Mouse (Mus musculus) G1E (cell line): ENCODE data around the gene Cep170b. TPM values are rescaled to one million over a fixed set of nuclear protein-coding genes. Genes with fewer than 3 reads are reported as not detected.

Experiments
- ATAC-seq: 2 replicates; pipeline ENCODE4 v1.8.0; 2016; ENCODE audit warnings: mild to moderate bottlenecking; ENCODE audit not compliant: insufficient number of reproducible peaks, poor library complexity, low FRiP score, severe bottlenecking; ENCODE audit errors: extremely low read depth
- DNase-seq: peaks from one replicate; pipeline ENCODE4 v3.0.0; 2012; ENCODE audit warnings: low spot score
- H3K27me3 ChIP-seq: 2 replicates; pipeline ENCODE4 v1.6.1; 2012; ENCODE audit warnings: mild to moderate bottlenecking, low read length, inconsistent platforms; ENCODE audit not compliant: insufficient read depth
- H3K36me3 ChIP-seq: replicated peaks from 2 replicates; pipeline ENCODE3; 2012; ENCODE audit warnings: mild to moderate bottlenecking, inconsistent platforms
- H3K4me1 ChIP-seq: 2 replicates; pipeline ENCODE4 v1.6.1; 2012; ENCODE audit warnings: low read depth, low read length, inconsistent platforms, mixed read lengths; ENCODE audit not compliant: insufficient read depth
- H3K4me3 ChIP-seq: 2 replicates; pipeline ENCODE4 v1.5.1; 2012; ENCODE audit warnings: low read depth, mild to moderate bottlenecking, inconsistent platforms, low read length, moderate library complexity, mixed read lengths
- H3K9me3 ChIP-seq: replicated peaks from 2 replicates; pipeline ENCODE4 v1.6.1; 2012; ENCODE audit warnings: inconsistent platforms
- CTCF ChIP-seq: IDR thresholded peaks from 2 replicates; pipeline ENCODE4 v1.5.1; 2012; ENCODE audit warnings: low read depth, low read length, inconsistent platforms, mixed read lengths
- GATA1 ChIP-seq: IDR thresholded peaks from 2 replicates; pipeline ENCODE4 v1.6.1; 2012; ENCODE audit warnings: borderline replicate concordance, low read length, inconsistent platforms, mixed read lengths
- GATA2 ChIP-seq: IDR thresholded peaks from 2 replicates; pipeline ENCODE4 v1.6.1; 2012; ENCODE audit warnings: low read depth, low read length, inconsistent platforms, borderline replicate concordance
- POLR2AphosphoS5 ChIP-seq: IDR thresholded peaks from 2 replicates; pipeline ENCODE4 v1.6.1; 2012; ENCODE audit warnings: low read depth, low read length, inconsistent platforms; ENCODE audit not compliant: insufficient replicate concordance
- TAL1 ChIP-seq: conservative IDR thresholded peaks from 2 replicates; pipeline ENCODE4 v1.6.1; 2012; ENCODE audit warnings: low read depth, low read length, inconsistent platforms, mixed read lengths
- polyA plus RNA-seq: library from polyadenylated mRNA; stranded (reverse); fragments of >175 nt; gene quantifications from 2 replicates; pipeline ENCODE4 v1.2.3, GENCODE M21; 2012
- total RNA-seq, 2 experiments: library from RNA; stranded (forward) in 1 of 2; stranded (reverse) in 1 of 2; fragments of 200-1000 nt in 1 of 2; fragments of >200 nt in 1 of 2; fragmentation: Nextera tagmentation in 1 of 2; gene quantifications; 2 replicates each; pipeline ENCODE4 v1.2.3; 2014 to 2017

The Cep170b gene
- total and polyA plus RNA-seq, 3 experiments, result 0.87 TPM; not detected in 2

- DNase-seq, result no peak
- Histone ChIP-seq H3K4me3 (no peak overlapping the region), H3K36me3 (no peaks in the 10 kb centered on the region), H3K27me3 (peaks cover 20% of the 10 kb centered on the region; the same call in 1 of the 2 replicates), H3K9me3 (no peaks in the 10 kb centered on the region), H3K4me1 (no peaks in the 10 kb centered on the region)
- TF ChIP-seq GATA2, result no peak
- no peak for TF ChIP-seq GATA1
- no peak for TF ChIP-seq CTCF
- no peak for ATAC-seq
These were observed 15.8 kb downstream of the Cep170b start for GRCm38 (mm10) chr12:112735896-112736635.

DNA sequence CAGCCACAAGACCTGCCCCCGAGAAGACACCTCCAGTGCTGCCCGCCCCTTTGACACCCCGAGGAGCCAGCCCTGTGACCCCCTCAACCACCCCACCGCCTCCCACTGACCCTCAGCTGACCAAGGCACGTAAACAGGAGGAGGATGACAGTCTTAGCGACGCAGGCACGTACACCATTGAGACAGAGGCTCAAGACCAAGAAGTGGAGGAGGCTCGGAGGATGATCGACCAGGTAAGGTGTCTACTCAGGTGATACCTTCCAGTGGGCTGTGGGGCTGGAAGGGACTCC lies 16.3 kb downstream of the Cep170b start:
- DNase-seq, result no peak
- Histone ChIP-seq H3K27me3 (peaks cover 20% of the 10 kb centered on the region; the same call in 1 of the 2 replicates), H3K9me3 (no peaks in the 10 kb centered on the region), H3K4me1 (no peaks in the 10 kb centered on the region), H3K36me3 (no peaks in the 10 kb centered on the region), H3K4me3 (no peak overlapping the region)
- TF ChIP-seq CTCF (no peak), GATA2 (no peak), GATA1 (no peak), POLR2AphosphoS5 (no peak), TAL1 (no peak)
- no peak for ATAC-seq

GRCm38 (mm10) chr12:112737081-112737480 lies 16.8 kb downstream of the Cep170b start:
- no peak for ATAC-seq
- H3K27me3 ChIP-seq, result peaks cover 21% of the 10 kb centered on the region
- H3K9me3 ChIP-seq, result no peaks in the 10 kb centered on the region
- TF ChIP-seq TAL1 (no peak), GATA2 (no peak), GATA1 (no peak), CTCF (no peak), POLR2AphosphoS5 (no peak)
- H3K36me3 ChIP-seq, result no peaks in the 10 kb centered on the region
- no peak for DNase-seq
- no peak overlapping the region for H3K4me3 ChIP-seq
- no peaks in the 10 kb centered on the region for H3K4me1 ChIP-seq

GRCm38 (mm10) chr12:112737761-112738160 lies 17.5 kb downstream of the Cep170b start:
- H3K27me3 ChIP-seq, result peaks cover 23% of the 10 kb centered on the region
- H3K9me3 ChIP-seq, result no peaks in the 10 kb centered on the region
- H3K36me3 ChIP-seq, result no peaks in the 10 kb centered on the region
- H3K4me1 ChIP-seq, result no peaks in the 10 kb centered on the region
- no peak for TF ChIP-seq GATA1
- no peak for TF ChIP-seq CTCF
- TF ChIP-seq GATA2, result no peak
- no peak for TF ChIP-seq TAL1
- no peak for TF ChIP-seq POLR2AphosphoS5
- no peak for DNase-seq
- no peak overlapping the region for H3K4me3 ChIP-seq
- no peak for ATAC-seq

GRCm38 (mm10) chr12:112738281-112739022 lies 18.2 kb downstream of the Cep170b start:
- Histone ChIP-seq H3K4me1 (peaks cover 3% of the 10 kb centered on the region; the same call in 1 of the 2 replicates), H3K36me3 (no peaks in the 10 kb centered on the region), H3K4me3 (no peak overlapping the region), H3K27me3 (peaks cover 28% of the 10 kb centered on the region), H3K9me3 (no peaks in the 10 kb centered on the region)
- TF ChIP-seq TAL1 (no peak), GATA1 (no peak), GATA2 (no peak), POLR2AphosphoS5 (no peak), CTCF (no peak)
- ATAC-seq, result no peak
- no peak for DNase-seq

GRCm38 (mm10) chr12:112739023-112739568 lies 18.8 kb downstream of the Cep170b start:
- Histone ChIP-seq H3K9me3 (no peaks in the 10 kb centered on the region), H3K27me3 (peaks cover 28% of the 10 kb centered on the region), H3K4me1 (peaks cover 6% of the 10 kb centered on the region), H3K4me3 (no peak overlapping the region), H3K36me3 (no peaks in the 10 kb centered on the region)
- DNase-seq (no peak), ATAC-seq (no peak)
- TF ChIP-seq GATA1 (no peak), TAL1 (no peak), POLR2AphosphoS5 (no peak), GATA2 (no peak), CTCF (no peak)
